Mouse (Mus musculus) embryonic facial prominence, embryonic 15.5 days (tissue): ENCODE data around the gene Enho. TPM values are rescaled to one million over a fixed set of nuclear protein-coding genes. Genes with fewer than 3 reads are reported as not detected.
A peak's percentile ranks its signal among the peaks of the same experiment; 100 is the strongest.

Experiments
- ATAC-seq: fragments of 200-750 bp; cut with Nextera tagmentation; 2 replicates; pipeline ENCODE4 v1.8.0; 2017; ENCODE audit warnings: low read depth, moderate TSS enrichment; ENCODE audit not compliant: insufficient number of reproducible peaks, low FRiP score, low TSS enrichment
- H3K27ac ChIP-seq: fragments of 300-500 bp; sonication (generic); replicated peaks from 2 replicates; pipeline ENCODE4 v1.5.1; 2015; ENCODE audit warnings: mild to moderate bottlenecking, inconsistent platforms
- H3K27me3 ChIP-seq: fragments of 300-500 bp; sonication (generic); 2 replicates; pipeline ENCODE4 v1.6.1; 2015; ENCODE audit warnings: inconsistent platforms
- H3K36me3 ChIP-seq: fragments of 300-500 bp; sonication (generic); 2 replicates; pipeline ENCODE4 v1.6.1; 2015; ENCODE audit warnings: mild to moderate bottlenecking, inconsistent platforms
- H3K4me1 ChIP-seq: fragments of 300-500 bp; sonication (generic); 2 replicates; pipeline ENCODE4 v1.6.1; 2015; ENCODE audit warnings: inconsistent platforms
- H3K4me2 ChIP-seq: fragments of 300-500 bp; sonication (generic); replicated peaks from 2 replicates; pipeline ENCODE4 v1.6.1; 2015; ENCODE audit warnings: mild to moderate bottlenecking, inconsistent platforms
- H3K4me3 ChIP-seq: fragments of 300-500 bp; sonication (generic); replicated peaks from 2 replicates; pipeline ENCODE4 v1.5.1; 2015; ENCODE audit warnings: mild to moderate bottlenecking, inconsistent platforms
- H3K9ac ChIP-seq: fragments of 300-500 bp; sonication (generic); 2 replicates; pipeline ENCODE4 v1.6.1; 2015; ENCODE audit warnings: inconsistent platforms
- H3K9me3 ChIP-seq: fragments of 300-500 bp; sonication (generic); replicated peaks from 2 replicates; pipeline ENCODE4 v1.6.1; 2016; ENCODE audit warnings: inconsistent platforms
- WGBS: fragments of 180-500 bp; shearing (Covaris S2); methylation state at CpG from one replicate; pipeline ENCODE4 v1.1.7; 2015; 5-methylcytosine and 5-hydroxymethylcytosine counted together
- polyA plus RNA-seq: library from polyadenylated mRNA; unstranded; fragments of >200 nt; fragmentation: Nextera tagmentation; extraction: Ambion mirVana; gene quantifications from 2 replicates; pipeline ENCODE4 v1.2.1, GENCODE M21; 2015

The Enho gene
- polyA plus RNA-seq, 1 experiment from 2014 or later = 23.8 TPM

- H3K4me3 ChIP-seq = no peak overlapping the region
- H3K4me2 ChIP-seq = no peak overlapping the region
- no peaks in the 10 kb centered on the region for H3K36me3 ChIP-seq
- WGBS = 67% methylated on average over 11 of the region's 11 CpGs
- peaks cover 50% of the 10 kb centered on the region for H3K4me1 ChIP-seq
- H3K27me3 ChIP-seq = peaks cover 7% of the 10 kb centered on the region; the same call in 1 of the 2 replicates
- no peaks in the 10 kb centered on the region for H3K9me3 ChIP-seq
- no peak overlapping the region for H3K27ac ChIP-seq
- H3K9ac ChIP-seq = no peak overlapping the region
- no peak for ATAC-seq
Observed at GRCm38 (mm10) chr4:41662723-41663122, 22.6 kb upstream of the Enho start.

GRCm38 (mm10) chr4:41660851-41661430, 20.8 kb upstream of the Enho start:
- Histone ChIP-seq H3K4me2 (no peak overlapping the region), H3K4me1 (peaks cover 50% of the 10 kb centered on the region), H3K36me3 (0 out of 2 replicates have a peak, but pooled peaks cover 3% of the 10 kb centered on the region), H3K27me3 (peaks cover 7% of the 10 kb centered on the region; the same call in 1 of the 2 replicates), H3K9ac (no peak overlapping the region), H3K9me3 (no peaks in the 10 kb centered on the region), H3K4me3 (no peak overlapping the region), H3K27ac (no peak overlapping the region)
- no peak for ATAC-seq
- WGBS = 16% methylated on average over 11 of the region's 11 CpGs

- H3K4me1 ChIP-seq = peaks cover 38% of the 10 kb centered on the region
Observed at GRCm38 (mm10) chr4:41659556-41659955, 19.4 kb upstream of the Enho start.

GRCm38 (mm10) chr4:41658566-41659384, 18.7 kb upstream of the Enho start:
- H3K9ac ChIP-seq = no peak overlapping the region
- H3K27ac ChIP-seq = no peak overlapping the region
- peaks cover 7% of the 10 kb centered on the region; the same call in 1 of the 2 replicates for H3K27me3 ChIP-seq
- WGBS = 17% methylated on average over 25 of the region's 25 CpGs
- peaks cover 30% of the 10 kb centered on the region for H3K4me1 ChIP-seq
- 0 out of 2 replicates have a peak, but pooled peaks cover 3% of the 10 kb centered on the region for H3K36me3 ChIP-seq
- no peak for ATAC-seq
- H3K4me3 ChIP-seq = no peak overlapping the region
- no peaks in the 10 kb centered on the region for H3K9me3 ChIP-seq
- H3K4me2 ChIP-seq = no peak overlapping the region; the same call in 1 of the 2 replicates

More at GRCm38 (mm10) chr4:41659556-41659955, 19.4 kb upstream of the Enho start:
- Histone ChIP-seq H3K9me3 (no peaks in the 10 kb centered on the region), H3K27ac (no peak overlapping the region), H3K4me2 (no peak overlapping the region), H3K27me3 (peaks cover 7% of the 10 kb centered on the region; the same call in 1 of the 2 replicates), H3K4me3 (no peak overlapping the region), H3K9ac (no peak overlapping the region), H3K36me3 (0 out of 2 replicates have a peak, but pooled peaks cover 3% of the 10 kb centered on the region)
- WGBS = 61% methylated on average over 13 of the region's 13 CpGs
- ATAC-seq = no peak

- 0 out of 2 replicates have a peak, but pooled peaks cover 3% of the 10 kb centered on the region for H3K36me3 ChIP-seq
- H3K4me3 ChIP-seq = no peak overlapping the region
- 50% methylated on average over 2 of the region's 2 CpGs for WGBS
- H3K4me2 ChIP-seq = no peak overlapping the region
- H3K4me1 ChIP-seq = peaks cover 15% of the 10 kb centered on the region; the same call in 1 of the 2 replicates
- H3K27ac ChIP-seq = no peak overlapping the region
- no peak for ATAC-seq
- H3K9ac ChIP-seq = no peak overlapping the region
- H3K9me3 ChIP-seq = no peaks in the 10 kb centered on the region
- peaks cover 7% of the 10 kb centered on the region; the same call in 1 of the 2 replicates for H3K27me3 ChIP-seq
Observed at GRCm38 (mm10) chr4:41655525-41655924, 15.4 kb upstream of the Enho start.

- Histone ChIP-seq H3K27me3 (peaks cover 5% of the 10 kb centered on the region; the same call in 1 of the 2 replicates), H3K4me1 (peaks cover 13% of the 10 kb centered on the region; the same call in 1 of the 2 replicates), H3K4me3 (no peak overlapping the region), H3K9ac (no peak overlapping the region), H3K4me2 (no peak overlapping the region), H3K9me3 (no peaks in the 10 kb centered on the region), H3K27ac (no peak overlapping the region), H3K36me3 (0 out of 2 replicates have a peak, but pooled peaks cover 3% of the 10 kb centered on the region)
- no peak for ATAC-seq
- 19% methylated on average over 7 of the region's 7 CpGs for WGBS
Observed at GRCm38 (mm10) chr4:41654217-41654616, 14.1 kb upstream of the Enho start.

GRCm38 (mm10) chr4:41653730-41654129, 13.6 kb upstream of the Enho start:
- H3K9ac ChIP-seq = no peak overlapping the region
- H3K9me3 ChIP-seq = no peaks in the 10 kb centered on the region
- H3K27ac ChIP-seq = no peak overlapping the region
- H3K4me1 ChIP-seq = peaks cover 8% of the 10 kb centered on the region; the same call in 1 of the 2 replicates
- H3K4me2 ChIP-seq = no peak overlapping the region
- H3K36me3 ChIP-seq = 0 out of 2 replicates have a peak, but pooled peaks cover 3% of the 10 kb centered on the region
- WGBS = 53% methylated on average over 6 of the region's 6 CpGs
- H3K27me3 ChIP-seq = peaks cover 5% of the 10 kb centered on the region; the same call in 1 of the 2 replicates
- no peak for ATAC-seq
- no peak overlapping the region for H3K4me3 ChIP-seq

- peaks cover 5% of the 10 kb centered on the region; the same call in 1 of the 2 replicates for H3K27me3 ChIP-seq
- no peaks in the 10 kb centered on the region for H3K9me3 ChIP-seq
- H3K9ac ChIP-seq = no peak overlapping the region
- no peak overlapping the region for H3K27ac ChIP-seq
- no peak overlapping the region for H3K4me2 ChIP-seq
- 45% methylated on average over 6 of the region's 6 CpGs for WGBS
- H3K4me1 ChIP-seq = peaks cover 5% of the 10 kb centered on the region; the same call in 1 of the 2 replicates
- no peak overlapping the region for H3K4me3 ChIP-seq
- ATAC-seq = no peak
- H3K36me3 ChIP-seq = 0 out of 2 replicates have a peak, but pooled peaks cover 3% of the 10 kb centered on the region
Observed at GRCm38 (mm10) chr4:41653296-41653695, 13.2 kb upstream of the Enho start.

- Histone ChIP-seq H3K9ac (no peak overlapping the region), H3K4me2 (no peak overlapping the region), H3K4me3 (no peak overlapping the region), H3K9me3 (no peaks in the 10 kb centered on the region), H3K27me3 (no peaks in the 10 kb centered on the region), H3K36me3 (no peaks in the 10 kb centered on the region), H3K27ac (no peak overlapping the region), H3K4me1 (no peaks in the 10 kb centered on the region)
- WGBS = 66% methylated on average over 7 of the region's 7 CpGs
- ATAC-seq = no peak
Observed at GRCm38 (mm10) chr4:41648627-41649026, 8.5 kb upstream of the Enho start.

- WGBS = 34% methylated on average over 4 of the region's 4 CpGs
- no peak overlapping the region for H3K4me2 ChIP-seq
- H3K9ac ChIP-seq = no peak overlapping the region
- H3K27ac ChIP-seq = no peak overlapping the region
- no peaks in the 10 kb centered on the region for H3K9me3 ChIP-seq
- H3K27me3 ChIP-seq = no peaks in the 10 kb centered on the region
- ATAC-seq = no peak
- H3K4me3 ChIP-seq = no peak overlapping the region
- H3K36me3 ChIP-seq = no peaks in the 10 kb centered on the region
- H3K4me1 ChIP-seq = no peaks in the 10 kb centered on the region
Observed at GRCm38 (mm10) chr4:41648157-41648556, 8.0 kb upstream of the Enho start.

GRCm38 (mm10) chr4:41645488-41645887, 5.4 kb upstream of the Enho start:
- Histone ChIP-seq H3K4me3 (no peak overlapping the region), H3K4me1 (peaks cover 4% of the 10 kb centered on the region; the same call in 1 of the 2 replicates), H3K9ac (no peak overlapping the region), H3K9me3 (no peaks in the 10 kb centered on the region), H3K36me3 (no peaks in the 10 kb centered on the region), H3K4me2 (no peak overlapping the region), H3K27ac (no peak overlapping the region), H3K27me3 (no peaks in the 10 kb centered on the region)
- 0 out of 2 replicates have a peak, but pooled peaks have one; percentile 37 for ATAC-seq
- WGBS = 24% methylated on average over 5 of the region's 5 CpGs
